ENCODE assay signal across 11 mouse cellular contexts in the genomic region with DNA sequence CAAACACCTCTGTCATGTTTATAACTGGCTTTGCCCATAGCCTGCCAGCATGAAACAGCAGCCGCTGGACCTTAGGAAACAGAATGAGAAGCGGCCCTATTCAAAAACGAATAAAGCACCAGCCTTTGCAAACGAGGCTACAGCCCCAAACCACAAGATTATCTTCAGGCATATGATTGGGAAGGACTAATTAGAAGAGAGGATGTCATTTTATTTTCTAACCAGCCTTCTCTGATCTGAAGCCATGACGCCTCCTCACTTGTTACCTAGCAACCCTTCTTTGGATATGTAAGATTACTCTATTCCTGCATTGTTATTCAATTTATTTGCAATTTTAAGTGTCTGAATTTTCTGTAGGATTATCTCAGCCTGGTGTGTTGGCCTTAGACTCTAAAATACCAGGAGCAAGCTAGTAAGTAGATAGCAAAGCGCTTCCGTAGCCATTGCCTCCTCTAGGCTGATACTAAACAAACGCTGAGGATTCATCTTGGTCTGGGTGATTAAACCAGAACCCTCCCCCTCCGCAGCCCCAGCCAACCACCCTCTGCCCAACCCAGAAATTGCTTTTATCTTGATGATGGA.
DNase-seq lines count a peak whose midpoint lies in the region; ATAC-seq lines count a peak whose summit lies in the region.
"Had no signal": no experiment of that assay in that cellular context is flagged by ENCODE, and none has a peak within 500 bp of the region (broad histone marks: within the 10 kb centered on the region; RNA-seq: fewer than 3 reads in every experiment).

No protein-coding gene starts in this region.

- ATAC-seq in kidney, embryonic 15.5 days (replicated peaks; ENCODE audit: low FRiP score), result peak; percentile 63
- ATAC-seq in embryonic facial prominence, embryonic 13.5 days (ENCODE audit: insufficient number of reproducible peaks, insufficient read depth, low FRiP score, low TSS enrichment, low read depth), result no peak
- ATAC-seq in intestine, embryonic 14.5 days (replicated peaks; ENCODE audit: low FRiP score, low TSS enrichment, low read depth), result peak; percentile 60; the same call in 1 of the 2 replicates
- ATAC-seq in midbrain, embryonic 16.5 days, result peak; percentile 84
- no peak for ATAC-seq in heart, embryonic 12.5 days (ENCODE audit: insufficient number of reproducible peaks, low FRiP score)

- H3K27ac ChIP-seq in kidney, embryonic 15.5 days, result no peak overlapping the region
- no peak overlapping the region for H3K27ac ChIP-seq in embryonic facial prominence, embryonic 13.5 days
- H3K27ac ChIP-seq in intestine, embryonic 14.5 days (ENCODE audit: low read depth), result no peak overlapping the region
- peak overlapping the region; percentile 75 for H3K27ac ChIP-seq in midbrain, embryonic 16.5 days (ENCODE audit: low read length)
- no peak overlapping the region for H3K27ac ChIP-seq in heart, embryonic 12.5 days (ENCODE audit: poor library complexity, severe bottlenecking)
- H3K27ac ChIP-seq: embryonic facial prominence, embryonic 12.5 days had no signal

- H3K4me3 ChIP-seq in kidney, embryonic 15.5 days (replicated peaks), result no peak overlapping the region
- H3K4me3 ChIP-seq in embryonic facial prominence, embryonic 13.5 days, result no peak overlapping the region
- no peak overlapping the region for H3K4me3 ChIP-seq in intestine, embryonic 14.5 days (ENCODE audit: low read depth, low read length)
- H3K4me3 ChIP-seq in midbrain, embryonic 16.5 days (ENCODE audit: low read depth, low read length), result no peak overlapping the region
- no peak overlapping the region for H3K4me3 ChIP-seq in heart, embryonic 12.5 days
- H3K4me3 ChIP-seq: embryonic facial prominence, embryonic 12.5 days had no signal

- H3K4me1 ChIP-seq in kidney, embryonic 15.5 days, result peaks cover 21% of the 10 kb centered on the region
- peaks cover 14% of the 10 kb centered on the region for H3K4me1 ChIP-seq in embryonic facial prominence, embryonic 13.5 days
- H3K4me1 ChIP-seq in intestine, embryonic 14.5 days (replicated peaks; ENCODE audit: control insufficient read depth, insufficient read depth, low read length), result peaks cover 19% of the 10 kb centered on the region; the same call in 1 of the 2 replicates
- H3K4me1 ChIP-seq in midbrain, embryonic 16.5 days (ENCODE audit: control insufficient read depth, insufficient read depth, low read length), result peaks cover 31% of the 10 kb centered on the region
- H3K4me1 ChIP-seq in heart, embryonic 12.5 days (replicated peaks), result peaks cover 15% of the 10 kb centered on the region

- H3K27me3 ChIP-seq in kidney, embryonic 15.5 days, result no peaks in the 10 kb centered on the region
- H3K27me3 ChIP-seq in embryonic facial prominence, embryonic 13.5 days, result no peaks in the 10 kb centered on the region
- no peaks in the 10 kb centered on the region for H3K27me3 ChIP-seq in intestine, embryonic 14.5 days (replicated peaks; ENCODE audit: control insufficient read depth, insufficient read depth, low read length)
- H3K27me3 ChIP-seq in midbrain, embryonic 16.5 days (ENCODE audit: control insufficient read depth, insufficient read depth, low read depth, low read length), result no peaks in the 10 kb centered on the region
- no peaks in the 10 kb centered on the region for H3K27me3 ChIP-seq in heart, embryonic 12.5 days (replicated peaks)
- H3K27me3 ChIP-seq: embryonic facial prominence, embryonic 12.5 days had no signal

- 42% methylated on average over 9 of the region's 9 CpGs for WGBS in kidney, embryonic 15.5 days
- 34% methylated on average over 9 of the region's 9 CpGs for WGBS in embryonic facial prominence, embryonic 13.5 days
- 42% methylated on average over 9 of the region's 9 CpGs for WGBS in intestine, embryonic 14.5 days
- WGBS in midbrain, embryonic 16.5 days, result 8% methylated on average over 9 of the region's 9 CpGs
- 38% methylated on average over 9 of the region's 9 CpGs for WGBS in heart, embryonic 12.5 days

- H3K9ac ChIP-seq in kidney, embryonic 15.5 days, result no peak overlapping the region
- H3K9ac ChIP-seq in embryonic facial prominence, embryonic 13.5 days, result no peak overlapping the region
- H3K9ac ChIP-seq in intestine, embryonic 14.5 days (ENCODE audit: low read length), result no peak overlapping the region
- H3K9ac ChIP-seq in midbrain, embryonic 16.5 days (ENCODE audit: low read depth, low read length), result peak overlapping the region; percentile 53; the same call in 1 of the 2 replicates
- H3K9ac ChIP-seq in heart, embryonic 12.5 days, result no peak overlapping the region
- H3K9ac ChIP-seq: embryonic facial prominence, embryonic 12.5 days had no signal

- no peak for DNase-seq in kidney, adult 18-20 months
- no peak for DNase-seq in intestine, embryonic 14.5 days (ENCODE audit: low spot score)
- no peak for DNase-seq in B cell, adult 2 months
- no peak for DNase-seq in urinary bladder, adult 18-20 months (ENCODE audit: low spot score in 2 of 2)
- DNase-seq: adrenal gland, postnatal 25 days had no signal

- no peaks in the 10 kb centered on the region for H3K9me3 ChIP-seq in kidney, embryonic 15.5 days (replicated peaks)
- no peaks in the 10 kb centered on the region for H3K9me3 ChIP-seq in embryonic facial prominence, embryonic 13.5 days
- H3K9me3 ChIP-seq in intestine, embryonic 14.5 days (ENCODE audit: control insufficient read depth, low read length), result no peaks in the 10 kb centered on the region
- H3K9me3 ChIP-seq in midbrain, embryonic 16.5 days (replicated peaks; ENCODE audit: control insufficient read depth, low read length, poor library complexity, severe bottlenecking), result no peaks in the 10 kb centered on the region
- H3K9me3 ChIP-seq in heart, embryonic 12.5 days (replicated peaks), result no peaks in the 10 kb centered on the region
- H3K9me3 ChIP-seq: embryonic facial prominence, embryonic 12.5 days had no signal

- H3K4me2 ChIP-seq in kidney, embryonic 15.5 days, result peak overlapping the region; percentile 20
- peak overlapping the region; percentile 9; the same call in 1 of the 2 replicates for H3K4me2 ChIP-seq in embryonic facial prominence, embryonic 13.5 days
- no peak overlapping the region for H3K4me2 ChIP-seq in intestine, embryonic 14.5 days (ENCODE audit: low read length)
- peak overlapping the region; percentile 32 for H3K4me2 ChIP-seq in midbrain, embryonic 16.5 days (ENCODE audit: low read length)
- H3K4me2 ChIP-seq in heart, embryonic 12.5 days, result no peak overlapping the region
- H3K4me2 ChIP-seq: embryonic facial prominence, embryonic 12.5 days; liver, embryonic 11.5 days had no signal

- no peaks in the 10 kb centered on the region for H3K36me3 ChIP-seq in kidney, embryonic 15.5 days
- H3K36me3 ChIP-seq in embryonic facial prominence, embryonic 13.5 days, result no peaks in the 10 kb centered on the region
- H3K36me3 ChIP-seq in intestine, embryonic 14.5 days (ENCODE audit: control insufficient read depth, insufficient read depth, low read length), result no peaks in the 10 kb centered on the region
- no peaks in the 10 kb centered on the region for H3K36me3 ChIP-seq in midbrain, embryonic 16.5 days (ENCODE audit: control insufficient read depth, insufficient read depth, low read length)
- H3K36me3 ChIP-seq in heart, embryonic 12.5 days, result no peaks in the 10 kb centered on the region
- H3K36me3 ChIP-seq: embryonic facial prominence, embryonic 12.5 days had no signal

Comparison
In these comparisons a context has a peak if more than half of its experiments do, and no peak if none do; other contexts are left out.
1. ATAC-seq: peak in kidney, embryonic 15.5 days (single experiment), intestine, embryonic 14.5 days (single experiment) and midbrain, embryonic 16.5 days (single experiment); none in embryonic facial prominence, embryonic 13.5 days (single experiment) and heart, embryonic 12.5 days (single experiment).
2. H3K4me2 ChIP-seq: peak in kidney, embryonic 15.5 days (single experiment), embryonic facial prominence, embryonic 13.5 days (single experiment) and midbrain, embryonic 16.5 days (single experiment); none in intestine, embryonic 14.5 days (single experiment) and heart, embryonic 12.5 days (single experiment).